Mouse (Mus musculus): Measurements from ENCODE around the gene Eif3a. TPM values are rescaled to one million over a fixed set of nuclear protein-coding genes. Genes with fewer than 3 reads are reported as not detected.

Gene Eif3a
- total RNA-seq (2021): 10 to 100 TPM; 84.4 to 88.4 TPM
- long read RNA-seq, experiment 1, full-length matches to known transcripts: 44 of 62 reads
- long read RNA-seq, experiment 1, partial matches to known transcripts: 13 of 62 reads
- long read RNA-seq, experiment 1, other reads (novel, unspliced or antisense): 5 of 62 reads
- long read RNA-seq, experiment 2, full-length matches to known transcripts: 79 of 100 reads
- long read RNA-seq, experiment 2, partial matches to known transcripts: 19 of 100 reads
- long read RNA-seq, experiment 2, other reads (novel, unspliced or antisense): 2 of 100 reads

GRCm38 (mm10) chr19:60790551-60791161 lies at the start of gene Eif3a:
Gene Eif3a, minus strand, starts transcription at chr19:60790658.
- intact Hi-C loops (cut with DNase I; ENCODE audit: low total_unique reads): no loop called here

GRCm38 (mm10) chr19:60837747-60838146 lies 47.3 kb upstream of the Eif3a start:
- peak; percentile 61 for DNase-seq
- intact Hi-C loops (cut with DNase I; ENCODE audit: low total_unique reads): no loop called here

More at GRCm38 (mm10) chr19:60790551-60791161, at the start of gene Eif3a:
- DNase-seq: peak; percentile 95

GRCm38 (mm10) chr19:60818677-60819076 lies 28.2 kb upstream of the Eif3a start:
- no peak for DNase-seq
- intact Hi-C loops (cut with DNase I; ENCODE audit: low total_unique reads): no loop called here

- DNase-seq: no peak
Measured at GRCm38 (mm10) chr19:60813133-60813532, 22.7 kb upstream of the Eif3a start.

GRCm38 (mm10) chr19:60812036-60812389 lies 21.6 kb upstream of the Eif3a start:
- intact Hi-C loops (cut with DNase I; ENCODE audit: low total_unique reads): no loop called here
- no peak for DNase-seq

More at GRCm38 (mm10) chr19:60813133-60813532, 22.7 kb upstream of the Eif3a start:
- intact Hi-C loops (cut with DNase I; ENCODE audit: low total_unique reads): no loop called here

GRCm38 (mm10) chr19:60811098-60812035 lies 20.9 kb upstream of the Eif3a start, which contains the start of gene Fam45a:
Gene Fam45a, plus strand, starts transcription at chr19:60811585.
- intact Hi-C loops (cut with DNase I; ENCODE audit: low total_unique reads): no loop called here
- DNase-seq: peak; percentile 93

GRCm38 (mm10) chr19:60809927-60810326 lies 19.5 kb upstream of the Eif3a start:
- intact Hi-C loops (cut with DNase I; ENCODE audit: low total_unique reads): no loop called here
- no peak for DNase-seq

GRCm38 (mm10) chr19:60804903-60805302 lies 14.4 kb upstream of the Eif3a start:
- intact Hi-C loops (cut with DNase I; ENCODE audit: low total_unique reads): no loop called here
- no peak for DNase-seq

- no peak for DNase-seq
- intact Hi-C loops (cut with DNase I; ENCODE audit: low total_unique reads): no loop called here
Measured at GRCm38 (mm10) chr19:60799867-60800569, 9.6 kb upstream of the Eif3a start.

- no peak for DNase-seq
- intact Hi-C loops (cut with DNase I; ENCODE audit: low total_unique reads): no loop called here
Measured at GRCm38 (mm10) chr19:60797415-60797814, 7.0 kb upstream of the Eif3a start.

- DNase-seq: no peak
- intact Hi-C loops (cut with DNase I; ENCODE audit: low total_unique reads): no loop called here
Measured at GRCm38 (mm10) chr19:60795244-60795643, 4.8 kb upstream of the Eif3a start.

GRCm38 (mm10) chr19:60793170-60793707 lies 2.8 kb upstream of the Eif3a start:
- intact Hi-C loops (cut with DNase I; ENCODE audit: low total_unique reads): no loop called here
- no peak for DNase-seq

- intact Hi-C loops (cut with DNase I; ENCODE audit: low total_unique reads): no loop called here
Measured at GRCm38 (mm10) chr19:60791164-60791563, 706 bp upstream of the Eif3a start.

GRCm38 (mm10) chr19:60789919-60790506 lies 445 bp downstream of the Eif3a start:
- intact Hi-C loops (cut with DNase I; ENCODE audit: low total_unique reads): no loop called here
- DNase-seq: peak; percentile 63

More at GRCm38 (mm10) chr19:60791164-60791563, 706 bp upstream of the Eif3a start:
- no peak for DNase-seq

- intact Hi-C loops (cut with DNase I; ENCODE audit: low total_unique reads): no loop called here
- no peak for DNase-seq
Measured at GRCm38 (mm10) chr19:60789452-60789851, 1.0 kb downstream of the Eif3a start.

GRCm38 (mm10) chr19:60788214-60788960 lies 2.1 kb downstream of the Eif3a start:
- intact Hi-C loops (cut with DNase I; ENCODE audit: low total_unique reads): no loop called here
- DNase-seq: no peak

GRCm38 (mm10) chr19:60787465-60788150 lies 2.9 kb downstream of the Eif3a start:
- DNase-seq: no peak
- intact Hi-C loops (cut with DNase I; ENCODE audit: low total_unique reads): no loop called here

- no peak for DNase-seq
- intact Hi-C loops (cut with DNase I; ENCODE audit: low total_unique reads): no loop called here
Measured at GRCm38 (mm10) chr19:60784712-60785111, 5.7 kb downstream of the Eif3a start.

All from gastrocnemius, postnatal 14 days (tissue).